Mouse (Mus musculus) ZHBTc4 (cell line): Measurements from ENCODE around the gene Zfp148.

Experiments used
- DNase-seq: peaks from one replicate; pipeline ENCODE4 v3.0.0-alpha.2; 2011; ENCODE audit warnings: low read depth, low spot score

The Zfp148 gene

GRCm38 (mm10) chr16:33379944-33380881 lies at the start of gene Zfp148:
TSS of gene Zfp148 (plus strand) at chr16:33380836.
- peak; percentile 96 for DNase-seq

DNA sequence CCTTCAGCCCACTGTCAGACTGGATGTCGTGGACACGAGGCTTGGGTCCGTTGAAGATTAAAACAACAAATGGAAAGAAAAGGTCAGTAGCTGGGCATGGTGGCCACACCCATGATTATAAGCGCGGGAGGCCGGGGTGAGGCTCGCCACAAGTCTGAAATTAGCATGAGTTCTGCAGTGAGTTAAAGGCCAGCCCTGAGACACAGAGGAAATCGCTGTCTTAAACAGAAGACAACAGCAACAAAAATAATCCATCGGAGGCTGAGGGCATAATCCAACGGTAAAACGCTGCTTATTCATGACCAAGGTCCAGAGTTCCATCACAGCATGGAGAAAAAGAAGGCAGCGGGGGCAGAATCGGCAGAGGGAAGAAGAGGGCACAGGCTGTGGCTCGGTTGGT lies 47.6 kb upstream of the Zfp148 start:
- no peak for DNase-seq

GRCm38 (mm10) chr16:33337177-33337576 lies 43.5 kb upstream of the Zfp148 start:
- DNase-seq = peak; percentile 96

DNA sequence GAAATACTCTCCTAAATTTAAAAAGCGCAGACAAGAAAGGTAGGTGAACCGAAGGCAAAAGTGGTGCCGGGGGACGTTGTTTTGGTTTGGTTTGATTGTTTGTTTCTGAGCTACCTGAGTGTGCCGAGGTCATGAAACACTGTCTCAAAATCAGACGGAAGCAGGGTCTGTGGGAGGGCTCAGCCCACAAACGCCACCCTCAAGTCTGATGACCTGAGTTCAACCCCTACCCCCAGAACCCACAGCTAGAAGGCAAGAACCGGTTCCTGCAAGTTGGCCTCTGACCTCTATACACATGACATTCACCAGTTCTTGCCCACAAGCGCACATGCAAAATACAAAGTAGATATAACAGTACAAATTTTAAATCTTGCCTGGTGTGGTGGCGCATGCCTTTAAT lies 43.0 kb upstream of the Zfp148 start:
- DNase-seq = peak; percentile 37

- no peak for DNase-seq
Measured at GRCm38 (mm10) chr16:33338492-33338891, 42.1 kb upstream of the Zfp148 start.

DNA sequence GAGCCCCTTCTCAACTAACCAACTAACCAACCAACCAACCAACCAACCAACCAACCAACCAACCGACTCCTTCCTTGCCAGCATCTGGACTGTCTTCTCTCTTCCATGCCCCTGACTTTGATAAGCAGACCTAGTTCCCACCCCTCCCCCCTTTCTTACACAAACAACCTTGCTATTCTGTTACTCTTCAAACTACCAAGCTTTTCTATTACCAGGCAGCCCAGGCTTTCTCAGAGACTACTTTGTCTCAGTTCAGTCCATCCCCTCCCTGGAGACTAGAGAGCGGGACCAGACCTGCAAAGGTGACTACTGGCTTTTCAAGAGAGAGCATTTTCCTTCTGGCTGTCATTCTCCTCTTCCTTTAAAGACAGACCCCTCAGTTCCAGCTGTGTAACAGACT lies 41.2 kb upstream of the Zfp148 start:
- no peak for DNase-seq

GRCm38 (mm10) chr16:33342356-33342755 lies 38.3 kb upstream of the Zfp148 start:
- DNase-seq = peak; percentile 41

DNA sequence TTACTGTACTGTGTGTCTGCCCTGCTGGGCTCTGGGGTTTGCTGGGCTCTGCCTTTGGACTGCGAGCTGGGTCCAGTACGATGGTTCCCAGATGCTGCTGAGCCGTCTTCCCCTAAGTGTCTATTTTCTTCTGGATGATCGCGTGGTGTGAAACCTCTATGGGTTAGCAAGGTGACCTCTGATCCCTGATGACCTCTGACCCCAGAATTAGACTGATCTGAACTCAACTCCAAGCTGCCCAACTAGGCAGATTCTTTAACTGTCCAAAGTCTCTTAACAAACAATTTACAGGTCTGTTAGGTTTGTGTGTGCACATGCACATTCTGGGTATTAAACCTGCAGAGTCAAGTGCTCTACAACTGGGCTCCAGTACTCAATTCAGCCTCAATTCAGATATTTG lies 37.5 kb upstream of the Zfp148 start:
- DNase-seq = no peak

- DNase-seq = no peak
Measured at GRCm38 (mm10) chr16:33343601-33344000, 37.0 kb upstream of the Zfp148 start.

GRCm38 (mm10) chr16:33344379-33344778 lies 36.3 kb upstream of the Zfp148 start:
- no peak for DNase-seq

GRCm38 (mm10) chr16:33344875-33345274 lies 35.8 kb upstream of the Zfp148 start:
- peak; percentile 59 for DNase-seq

GRCm38 (mm10) chr16:33346376-33346775 lies 34.3 kb upstream of the Zfp148 start:
- DNase-seq = no peak

- DNase-seq = no peak
Measured at GRCm38 (mm10) chr16:33347134-33347533, 33.5 kb upstream of the Zfp148 start.

GRCm38 (mm10) chr16:33357805-33358204 lies 22.8 kb upstream of the Zfp148 start:
- DNase-seq = no peak

GRCm38 (mm10) chr16:33365772-33366171 lies 14.9 kb upstream of the Zfp148 start:
- no peak for DNase-seq

DNA sequence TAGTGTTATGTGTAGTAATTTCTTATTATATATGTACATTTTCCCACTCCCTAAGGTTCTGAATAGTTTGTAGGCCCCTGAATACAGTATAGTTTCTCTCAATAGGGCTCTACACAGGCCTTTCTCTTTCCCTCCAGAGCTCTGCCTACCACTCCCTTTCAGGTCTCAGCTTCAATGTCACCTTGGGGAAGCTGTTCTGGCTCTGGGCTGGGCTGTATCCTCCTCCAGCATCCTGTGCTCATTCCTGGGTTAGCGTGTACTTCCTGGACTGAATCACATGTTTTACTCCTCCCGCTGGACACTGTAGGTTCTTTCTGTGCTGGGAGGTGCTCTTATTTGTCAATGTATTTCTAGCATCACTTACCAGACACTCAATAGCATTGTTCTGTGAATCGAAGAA lies 12.0 kb upstream of the Zfp148 start:
- peak; percentile 86 for DNase-seq

DNA sequence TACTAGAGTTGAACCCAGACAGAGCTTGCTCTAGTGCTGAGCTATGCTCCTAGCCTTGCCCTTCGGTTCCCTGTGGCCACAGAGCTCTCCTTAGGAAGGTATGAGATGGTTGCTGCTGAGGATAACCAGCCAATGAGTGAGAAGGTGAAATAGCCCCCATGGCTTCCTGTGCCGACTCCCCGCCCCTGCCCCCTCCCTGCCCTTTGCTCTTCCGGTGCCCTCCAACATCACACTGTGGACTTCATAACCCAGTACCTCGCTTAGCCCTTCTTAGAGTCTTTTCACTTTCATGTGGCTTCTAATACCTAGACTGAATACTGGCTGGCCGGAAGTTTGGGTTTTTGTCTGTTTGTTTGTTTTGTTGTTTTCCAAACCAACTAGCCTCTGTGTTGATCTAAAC lies 9.8 kb upstream of the Zfp148 start:
- peak; percentile 72 for DNase-seq

- no peak for DNase-seq
Measured at GRCm38 (mm10) chr16:33372611-33373010, 8.0 kb upstream of the Zfp148 start.

GRCm38 (mm10) chr16:33373326-33373725 lies 7.3 kb upstream of the Zfp148 start:
- peak; percentile 26 for DNase-seq

- no peak for DNase-seq
Measured at GRCm38 (mm10) chr16:33376266-33376665, 4.4 kb upstream of the Zfp148 start.

DNA sequence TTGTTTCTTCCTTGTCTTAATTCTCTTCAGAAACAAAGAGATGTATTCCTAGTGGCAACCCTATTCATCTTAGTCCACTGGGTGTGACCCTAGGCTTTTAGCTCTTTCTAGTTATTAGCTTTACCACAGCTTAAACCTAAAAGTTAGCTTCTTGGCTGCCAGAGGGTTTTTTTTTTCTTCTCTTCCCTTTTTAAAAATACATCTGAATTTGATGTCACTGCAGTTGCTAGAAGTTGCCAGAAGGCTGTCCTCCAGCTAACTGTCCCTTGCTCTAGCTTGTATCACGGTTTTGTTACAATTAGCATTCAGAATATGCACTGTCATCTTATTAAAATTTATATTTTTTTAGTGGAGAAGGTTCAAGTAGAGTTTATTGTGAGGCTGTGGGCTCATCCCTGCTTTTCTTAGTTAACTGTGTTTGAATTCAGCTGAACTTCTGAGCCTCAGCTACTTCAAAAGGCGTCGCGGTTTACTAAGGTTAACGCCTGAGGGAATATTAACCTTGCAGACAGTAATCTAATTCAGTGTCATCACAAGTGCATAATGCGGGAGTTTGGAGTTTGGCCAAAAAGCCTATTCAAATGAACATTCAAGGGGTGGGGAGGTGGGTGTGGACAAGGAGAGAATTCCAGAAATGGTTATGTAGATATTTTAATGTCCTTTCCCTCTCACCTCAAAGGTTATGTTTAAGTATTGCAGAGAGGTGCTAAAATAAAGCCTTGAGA lies 1.3 kb upstream of the Zfp148 start:
- peak; percentile 94 for DNase-seq

DNA sequence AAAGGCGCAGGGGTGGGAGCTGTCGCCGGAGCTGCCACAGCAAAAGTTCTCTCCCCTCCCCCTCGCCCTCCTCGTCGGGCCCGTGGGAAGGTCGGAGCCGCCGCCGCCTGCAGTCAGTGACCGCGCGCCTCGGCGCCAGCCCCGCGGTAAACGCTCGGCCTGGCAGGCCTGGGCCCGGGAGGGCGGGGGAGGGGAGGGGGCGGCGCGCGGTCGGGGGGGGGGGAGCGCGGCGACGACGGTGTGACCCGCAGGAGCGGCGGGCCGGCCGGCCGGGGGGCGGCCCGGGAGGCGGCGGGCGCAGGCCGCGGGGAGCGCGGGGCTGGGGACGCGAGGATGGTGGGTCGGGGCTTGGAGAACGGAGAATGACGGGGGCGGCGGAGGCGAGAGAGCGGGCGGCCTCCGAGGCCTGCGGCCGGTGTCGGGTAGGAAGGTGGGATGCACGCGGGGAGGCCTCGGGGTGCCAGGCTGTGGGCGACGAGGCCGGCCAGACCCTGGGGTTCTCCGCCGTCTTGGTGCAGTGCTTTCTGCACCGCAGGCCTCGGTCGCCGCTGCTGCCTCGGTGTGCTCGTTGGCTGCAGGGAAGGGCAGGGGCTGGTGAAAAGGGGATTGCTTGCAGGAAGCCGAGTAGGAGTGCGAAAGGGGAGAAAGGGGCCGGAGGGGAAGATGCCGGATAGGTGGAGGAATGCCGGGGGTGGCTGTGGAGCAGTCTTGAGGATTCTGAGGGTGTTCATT lies 412 bp downstream of the Zfp148 start:
- peak; percentile 75 for DNase-seq
